Mouse (Mus musculus) erythroblast, embryonic 14.5 days (primary cell): Measurements from ENCODE around the gene Tead1. TPM values are rescaled to one million over a fixed set of nuclear protein-coding genes. Genes with fewer than 3 reads are reported as not detected.

ENCODE experiments used
- H3K27me3 ChIP-seq: 2 replicates; pipeline ENCODE4 v1.6.1; 2012; ENCODE audit warnings: inconsistent platforms; ENCODE audit not compliant: control insufficient read depth
- H3K36me3 ChIP-seq: 2 replicates; pipeline ENCODE4 v1.6.1; 2012; ENCODE audit warnings: mild to moderate bottlenecking, inconsistent platforms; ENCODE audit not compliant: control insufficient read depth
- H3K4me1 ChIP-seq: 2 replicates; pipeline ENCODE4 v1.6.1; 2012; ENCODE audit warnings: inconsistent platforms; ENCODE audit not compliant: control insufficient read depth
- H3K4me3 ChIP-seq: replicated peaks from 2 replicates; pipeline ENCODE3; 2012; ENCODE audit warnings: moderate library complexity, mild to moderate bottlenecking, inconsistent platforms
- H3K9me3 ChIP-seq: 2 replicates; pipeline ENCODE4 v1.6.1; 2012; ENCODE audit warnings: low read length, inconsistent platforms, mixed read lengths; ENCODE audit not compliant: control insufficient read depth
- GATA1 ChIP-seq: IDR thresholded peaks from 2 replicates; pipeline ENCODE4 v1.6.1; 2012; ENCODE audit warnings: low read length, inconsistent platforms, mixed read lengths
- TAL1 ChIP-seq: IDR thresholded peaks from 3 replicates; pipeline ENCODE4 v1.6.1; 2012; ENCODE audit warnings: low read length, inconsistent platforms, mixed read lengths
- polyA plus RNA-seq: library from polyadenylated mRNA; stranded (reverse); fragments of >175 nt; gene quantifications from 2 replicates; pipeline ENCODE4 v1.2.3, GENCODE M21; 2012

Tead1 gene
- polyA plus RNA-seq, 1 experiment = not detected

GRCm38 (mm10) chr7:112743063-112743462, 63.9 kb downstream of the Tead1 start:
- H3K9me3 ChIP-seq = no peaks in the 10 kb centered on the region
- H3K4me1 ChIP-seq = no peaks in the 10 kb centered on the region
- no peak overlapping the region for H3K4me3 ChIP-seq
- no peak for TF ChIP-seq GATA1
- TF ChIP-seq TAL1 = no peak
- no peaks in the 10 kb centered on the region for H3K36me3 ChIP-seq
- H3K27me3 ChIP-seq = no peaks in the 10 kb centered on the region

GRCm38 (mm10) chr7:112743621-112744395, 64.7 kb downstream of the Tead1 start:
- TF ChIP-seq TAL1 = no peak
- H3K36me3 ChIP-seq = no peaks in the 10 kb centered on the region
- no peaks in the 10 kb centered on the region for H3K4me1 ChIP-seq
- H3K9me3 ChIP-seq = no peaks in the 10 kb centered on the region
- H3K27me3 ChIP-seq = no peaks in the 10 kb centered on the region
- H3K4me3 ChIP-seq = no peak overlapping the region

GRCm38 (mm10) chr7:112747187-112747586, 68.1 kb downstream of the Tead1 start:
- Histone ChIP-seq H3K4me3 (no peak overlapping the region), H3K36me3 (no peaks in the 10 kb centered on the region), H3K27me3 (no peaks in the 10 kb centered on the region), H3K9me3 (no peaks in the 10 kb centered on the region), H3K4me1 (no peaks in the 10 kb centered on the region)
- TF ChIP-seq TAL1 = no peak
- no peak for TF ChIP-seq GATA1

- Histone ChIP-seq H3K36me3 (no peaks in the 10 kb centered on the region), H3K4me1 (no peaks in the 10 kb centered on the region), H3K27me3 (no peaks in the 10 kb centered on the region), H3K4me3 (no peak overlapping the region), H3K9me3 (no peaks in the 10 kb centered on the region)
- no peak for TF ChIP-seq TAL1
- no peak for TF ChIP-seq GATA1
Observed at GRCm38 (mm10) chr7:112747836-112748235, 68.7 kb downstream of the Tead1 start.

- Histone ChIP-seq H3K9me3 (no peaks in the 10 kb centered on the region), H3K4me1 (no peaks in the 10 kb centered on the region), H3K27me3 (no peaks in the 10 kb centered on the region), H3K4me3 (no peak overlapping the region), H3K36me3 (no peaks in the 10 kb centered on the region)
- TF ChIP-seq GATA1 (no peak), TAL1 (no peak)
Observed at GRCm38 (mm10) chr7:112748327-112748726, 69.2 kb downstream of the Tead1 start.

- Histone ChIP-seq H3K9me3 (no peaks in the 10 kb centered on the region), H3K4me3 (no peak overlapping the region), H3K4me1 (no peaks in the 10 kb centered on the region), H3K27me3 (no peaks in the 10 kb centered on the region), H3K36me3 (no peaks in the 10 kb centered on the region)
- TF ChIP-seq TAL1 (no peak), GATA1 (no peak)
Observed at GRCm38 (mm10) chr7:112750101-112750500, 71.0 kb downstream of the Tead1 start.

- TF ChIP-seq TAL1 (no peak), GATA1 (no peak)
- no peaks in the 10 kb centered on the region for H3K4me1 ChIP-seq
- H3K9me3 ChIP-seq = no peaks in the 10 kb centered on the region
- H3K4me3 ChIP-seq = no peak overlapping the region
- no peaks in the 10 kb centered on the region for H3K36me3 ChIP-seq
- no peaks in the 10 kb centered on the region for H3K27me3 ChIP-seq
Observed at GRCm38 (mm10) chr7:112752311-112752710, 73.2 kb downstream of the Tead1 start.

- no peak for TF ChIP-seq GATA1
- no peak for TF ChIP-seq TAL1
- no peak overlapping the region for H3K4me3 ChIP-seq
- no peaks in the 10 kb centered on the region for H3K4me1 ChIP-seq
- H3K9me3 ChIP-seq = no peaks in the 10 kb centered on the region
- no peaks in the 10 kb centered on the region for H3K36me3 ChIP-seq
- H3K27me3 ChIP-seq = no peaks in the 10 kb centered on the region
Observed at GRCm38 (mm10) chr7:112753314-112753713, 74.2 kb downstream of the Tead1 start.

- no peak for TF ChIP-seq TAL1
- TF ChIP-seq GATA1 = no peak
- H3K36me3 ChIP-seq = no peaks in the 10 kb centered on the region
- no peak overlapping the region for H3K4me3 ChIP-seq
- H3K4me1 ChIP-seq = no peaks in the 10 kb centered on the region
- H3K9me3 ChIP-seq = no peaks in the 10 kb centered on the region
- H3K27me3 ChIP-seq = no peaks in the 10 kb centered on the region
Observed at GRCm38 (mm10) chr7:112759359-112759975, 80.3 kb downstream of the Tead1 start.
